Mouse (Mus musculus) C2C12 (cell line): Measurements from ENCODE around the gene Samd14.

Experiments
- CTCF ChIP-seq: IDR thresholded peaks from one replicate; pipeline ENCODE4 v1.5.1; 2011; ENCODE audit not compliant: control insufficient read depth, insufficient read depth, insufficient read length
- MAX ChIP-seq: IDR thresholded peaks from one replicate; pipeline ENCODE4 v1.6.1; 2011; ENCODE audit warnings: mild to moderate bottlenecking, control low read depth
- USF1 ChIP-seq: IDR thresholded peaks from one replicate; pipeline ENCODE4 v1.6.1; 2011; ENCODE audit warnings: low read depth, mild to moderate bottlenecking, control low read depth, moderate library complexity

GRCm38 (mm10) chr11:95004937-95005198, 4.8 kb upstream of the Samd14 start:
- no peak for TF ChIP-seq CTCF
- TF ChIP-seq MAX: no peak
- TF ChIP-seq USF1: no peak
